Comparison of ENCODE assay signal across 9 mouse cellular contexts in genomic region chr7:80208026-80208642, GRCm38 (mm10). TPM values are rescaled to one million over a fixed set of nuclear protein-coding genes. Genes with fewer than 3 reads are reported as not detected.
DNase-seq lines count a peak whose midpoint lies in the region; ATAC-seq lines count a peak whose summit lies in the region.
"Had no signal": no experiment of that assay in that cellular context is flagged by ENCODE, and none has a peak within 500 bp of the region (broad histone marks: within the 10 kb centered on the region; RNA-seq: fewer than 3 reads in every experiment).

No protein-coding gene starts in this region.

- H3K4me3 ChIP-seq in heart, embryonic 16.5 days (ENCODE audit: low read length), result peak overlapping the region; percentile 13; the same call in 1 of the 2 replicates
- no peak overlapping the region for H3K4me3 ChIP-seq in embryonic facial prominence, embryonic 13.5 days

- peak overlapping the region; percentile 40 for H3K4me2 ChIP-seq in heart, embryonic 16.5 days (ENCODE audit: low read depth, low read length)
- H3K4me2 ChIP-seq in embryonic facial prominence, embryonic 13.5 days, result 0 out of 2 replicates have a peak overlapping the region, but pooled peaks have one; percentile 18

- H3K9ac ChIP-seq in heart, embryonic 16.5 days (ENCODE audit: low read length), result peak overlapping the region; percentile 55
- no peak overlapping the region for H3K9ac ChIP-seq in embryonic facial prominence, embryonic 13.5 days

- no peaks in the 10 kb centered on the region for H3K36me3 ChIP-seq in heart, embryonic 16.5 days (ENCODE audit: control insufficient read depth, insufficient read depth)
- peaks cover 8% of the 10 kb centered on the region for H3K36me3 ChIP-seq in embryonic facial prominence, embryonic 13.5 days

- WGBS in heart, embryonic 16.5 days, result 44% methylated on average over 18 of the region's 18 CpGs
- WGBS in embryonic facial prominence, embryonic 13.5 days, result 67% methylated on average over 18 of the region's 18 CpGs

- no peaks in the 10 kb centered on the region for H3K9me3 ChIP-seq in heart, embryonic 16.5 days (replicated peaks; ENCODE audit: control insufficient read depth, low read length)
- no peaks in the 10 kb centered on the region for H3K9me3 ChIP-seq in embryonic facial prominence, embryonic 13.5 days

- peaks cover 59% of the 10 kb centered on the region for H3K4me1 ChIP-seq in heart, embryonic 16.5 days (ENCODE audit: control insufficient read depth, insufficient read depth, low read length)
- peaks cover 70% of the 10 kb centered on the region for H3K4me1 ChIP-seq in embryonic facial prominence, embryonic 13.5 days

- DNase-seq in heart, adult 8-10 months (ENCODE audit: low spot score), result no peak
- peak; percentile 52 for DNase-seq in kidney, postnatal 10 days
- DNase-seq in lung, postnatal 4 days, result peak; percentile 70 to 89
- DNase-seq in left cerebral cortex, adult 8-10 months (ENCODE audit: low spot score in 2 of 2), result no peak
- no peak for DNase-seq in cerebellum, postnatal 14 days
- DNase-seq in left cerebral cortex, adult 9 months (ENCODE audit: low spot score in 2 of 2), result no peak

- peak overlapping the region; percentile 85 for H3K27ac ChIP-seq in heart, embryonic 16.5 days (ENCODE audit: low read length)
- peak overlapping the region; percentile 80 for H3K27ac ChIP-seq in embryonic facial prominence, embryonic 13.5 days

- ATAC-seq in heart, embryonic 16.5 days (replicated peaks; ENCODE audit: extremely low read depth, insufficient read depth, low FRiP score), result peak; percentile 12
- peak; percentile 66 for ATAC-seq in embryonic facial prominence, embryonic 13.5 days (ENCODE audit: insufficient number of reproducible peaks, insufficient read depth, low FRiP score, low TSS enrichment, low read depth)
- ATAC-seq: Patski had no signal

- no peaks in the 10 kb centered on the region for H3K27me3 ChIP-seq in heart, embryonic 16.5 days (ENCODE audit: control insufficient read depth, insufficient read depth, low read length)
- no peaks in the 10 kb centered on the region for H3K27me3 ChIP-seq in embryonic facial prominence, embryonic 13.5 days
- H3K27me3 ChIP-seq: Patski had no signal

RNA-seq across cellular contexts. Expression of gene Sema4b, which starts 21.5 kb away (rescaled TPM):
- polyA plus RNA-seq in heart, embryonic 16.5 days (2015; fragmentation: Nextera tagmentation; extraction: Ambion mirVana), result 12.1 and 14.4 TPM in 2 replicates
- 10 to 100 TPM; 10.9 to 14.0 (median 11.7) TPM for total RNA-seq in heart, adult 8-10 months (2022)
- 18.6 and 19.8 TPM in 2 replicates for polyA plus RNA-seq in embryonic facial prominence, embryonic 13.5 days (2015; fragmentation: Nextera tagmentation; extraction: Ambion mirVana)
- 10 to 100 TPM; 18.6 to 22.7 (median 20.6) TPM for total RNA-seq in left cerebral cortex, adult 8-10 months (2022)

RNA-seq across cellular contexts. Expression of gene Cib1, which starts 24.5 kb away (rescaled TPM):
- 65.6 and 65.9 TPM in 2 replicates for polyA plus RNA-seq in heart, embryonic 16.5 days (2015; fragmentation: Nextera tagmentation; extraction: Ambion mirVana)
- total RNA-seq in heart, adult 8-10 months (2022), result 10 to 100 TPM; 12.7 to 19.1 (median 16.5) TPM
- polyA plus RNA-seq in embryonic facial prominence, embryonic 13.5 days (2015; fragmentation: Nextera tagmentation; extraction: Ambion mirVana), result 69.9 and 71.1 TPM in 2 replicates
- 10 to 100 TPM; 19.7 to 26.3 (median 25.2) TPM for total RNA-seq in left cerebral cortex, adult 8-10 months (2022)

RNA-seq across cellular contexts. Expression of gene Gdpgp1, which starts 24.5 kb away (rescaled TPM):
- polyA plus RNA-seq in heart, embryonic 16.5 days (2015; fragmentation: Nextera tagmentation; extraction: Ambion mirVana), result 3.2 and 4.2 TPM in 2 replicates
- total RNA-seq in heart, adult 8-10 months (2022), result 1 to 10 TPM; 1.7 to 2.1 (median 2.0) TPM
- polyA plus RNA-seq in embryonic facial prominence, embryonic 13.5 days (2015; fragmentation: Nextera tagmentation; extraction: Ambion mirVana), result 3.8 TPM in 2 replicates
- 1 to 10 TPM; 5.9 to 6.8 (median 6.6) TPM for total RNA-seq in left cerebral cortex, adult 8-10 months (2022)

RNA-seq across cellular contexts. Expression of gene Ttll13, which starts 38.0 kb away (rescaled TPM):
- 0.60 and 1.2 TPM in 2 replicates for polyA plus RNA-seq in heart, embryonic 16.5 days (2015; fragmentation: Nextera tagmentation; extraction: Ambion mirVana)
- total RNA-seq in heart, adult 8-10 months (2022), result under 1 TPM; 0.19 to 0.72 (median 0.24) TPM
- 0.90 and 2.3 TPM in 2 replicates for polyA plus RNA-seq in embryonic facial prominence, embryonic 13.5 days (2015; fragmentation: Nextera tagmentation; extraction: Ambion mirVana)
- 1 to 10 TPM; 1.5 to 2.7 (median 2.1) TPM for total RNA-seq in left cerebral cortex, adult 8-10 months (2022)

RNA-seq across cellular contexts. Expression of gene Ngrn, which starts 52.9 kb away (rescaled TPM):
- polyA plus RNA-seq in heart, embryonic 16.5 days (2015; fragmentation: Nextera tagmentation; extraction: Ambion mirVana), result 39.8 and 45.0 TPM in 2 replicates
- total RNA-seq in heart, adult 8-10 months (2022), result 10 to 100 TPM; 26.2 to 28.6 (median 27.2) TPM
- polyA plus RNA-seq in embryonic facial prominence, embryonic 13.5 days (2015; fragmentation: Nextera tagmentation; extraction: Ambion mirVana), result 52.2 and 52.5 TPM in 2 replicates
- total RNA-seq in left cerebral cortex, adult 8-10 months (2022), result 10 to 100 TPM; 40.5 to 43.0 (median 41.7) TPM

Comparison
In these comparisons a context has a peak if more than half of its experiments do, and no peak if none do; other contexts are left out.
1. DNase-seq: peak in kidney, postnatal 10 days (single experiment) and lung, postnatal 4 days (2 of 2); none in heart, adult 8-10 months (single experiment), left cerebral cortex, adult 8-10 months (0 of 2), cerebellum, postnatal 14 days (0 of 2) and left cerebral cortex, adult 9 months (0 of 2).